Mouse (Mus musculus) MEL-GATA-1-ER (cell line): ENCODE results near the gene Exoc6b.
"Not testable (repeated sequence)": the region's sequence is repeated elsewhere in the genome, so short reads cannot be mapped to it uniquely, and the experiment has no call there.

Experiments
- DNase-seq: peaks from one replicate; pipeline ENCODE4 v3.0.0-alpha.2; 2012; ENCODE audit warnings: low read depth; ENCODE audit errors: extremely low read depth

Exoc6b gene

GRCm38 (mm10) chr6:85069023-85069985 lies at the start of gene Exoc6b:
Gene Exoc6b, minus strand, starts transcription at chr6:85069513.
- peak; percentile 44 for DNase-seq

- DNase-seq: peak; percentile 26
Observed at GRCm38 (mm10) chr6:85117545-85118511, 48.5 kb upstream of the Exoc6b start.

GRCm38 (mm10) chr6:85105033-85105615 lies 35.8 kb upstream of the Exoc6b start:
- no peak for DNase-seq

GRCm38 (mm10) chr6:85103321-85103720 lies 34.0 kb upstream of the Exoc6b start:
- DNase-seq: no peak

GRCm38 (mm10) chr6:85096441-85096840 lies 27.1 kb upstream of the Exoc6b start:
- DNase-seq: no peak

GRCm38 (mm10) chr6:85087425-85087824 lies 18.1 kb upstream of the Exoc6b start:
- DNase-seq: no peak

- no peak for DNase-seq
Observed at GRCm38 (mm10) chr6:85086645-85087044, 17.3 kb upstream of the Exoc6b start.

- DNase-seq: not testable (repeated sequence)
Observed at GRCm38 (mm10) chr6:85076179-85076720, 6.9 kb upstream of the Exoc6b start.

GRCm38 (mm10) chr6:85074996-85075395 lies 5.7 kb upstream of the Exoc6b start:
- peak; percentile 6 for DNase-seq

GRCm38 (mm10) chr6:85068322-85069022 lies 841 bp downstream of the Exoc6b start:
- DNase-seq: peak; percentile 12

- no peak for DNase-seq
Observed at GRCm38 (mm10) chr6:85057641-85058040, 11.7 kb downstream of the Exoc6b start.

GRCm38 (mm10) chr6:85051109-85051508 lies 18.2 kb downstream of the Exoc6b start:
- DNase-seq: peak; percentile 74

- no peak for DNase-seq
Observed at GRCm38 (mm10) chr6:85046531-85046930, 22.8 kb downstream of the Exoc6b start.

- DNase-seq: no peak
Observed at GRCm38 (mm10) chr6:85044621-85045152, 24.6 kb downstream of the Exoc6b start.

- peak; percentile 44 for DNase-seq
Observed at GRCm38 (mm10) chr6:85037677-85038076, 31.6 kb downstream of the Exoc6b start.

- no peak for DNase-seq
Observed at GRCm38 (mm10) chr6:85029671-85030070, 39.6 kb downstream of the Exoc6b start.

GRCm38 (mm10) chr6:85024403-85024802 lies 44.9 kb downstream of the Exoc6b start:
- no peak for DNase-seq

- peak; percentile 6 for DNase-seq
Observed at GRCm38 (mm10) chr6:85017011-85017410, 52.3 kb downstream of the Exoc6b start.

- no peak for DNase-seq
Observed at GRCm38 (mm10) chr6:85013906-85014305, 55.4 kb downstream of the Exoc6b start.

GRCm38 (mm10) chr6:85010397-85010796 lies 58.9 kb downstream of the Exoc6b start:
- no peak for DNase-seq
